Mouse (Mus musculus) lung, adult 18-20 months (tissue): ENCODE results near the gene Fgfr2.
"Not testable (repeated sequence)": the region's sequence is repeated elsewhere in the genome, so short reads cannot be mapped to it uniquely, and the experiment has no call there.

Experiments used
- DNase-seq, 2 experiments: peaks; one replicate each; pipeline ENCODE4 v3.0.0; 2022; ENCODE audit warnings: mixed read lengths in 2 of 2

Fgfr2 gene

GRCm38 (mm10) chr7:130165408-130165807 lies 2957.7 kb downstream of the Fgfr2 start:
- no peak for DNase-seq

GRCm38 (mm10) chr7:130162718-130163117 lies 2960.4 kb downstream of the Fgfr2 start:
- DNase-seq: no peak

GRCm38 (mm10) chr7:130161581-130161980 lies 2961.6 kb downstream of the Fgfr2 start:
- no peak for DNase-seq

- no peak for DNase-seq
Observed at GRCm38 (mm10) chr7:130158845-130159244, 2964.3 kb downstream of the Fgfr2 start.

- DNase-seq: no peak
Observed at GRCm38 (mm10) chr7:130153363-130153969, 2969.7 kb downstream of the Fgfr2 start.

GRCm38 (mm10) chr7:130148906-130149305 lies 2974.2 kb downstream of the Fgfr2 start:
- DNase-seq: no peak

GRCm38 (mm10) chr7:130147230-130147629 lies 2975.9 kb downstream of the Fgfr2 start:
- DNase-seq: no peak

- DNase-seq: no peak
Observed at GRCm38 (mm10) chr7:130145211-130145610, 2977.9 kb downstream of the Fgfr2 start.

GRCm38 (mm10) chr7:130143371-130143770 lies 2979.8 kb downstream of the Fgfr2 start:
- peak in 1 of 2 experiments; percentile 17 for DNase-seq

GRCm38 (mm10) chr7:130141088-130141873 lies 2981.9 kb downstream of the Fgfr2 start:
- no peak for DNase-seq

GRCm38 (mm10) chr7:130134924-130135365 lies 2988.2 kb downstream of the Fgfr2 start:
- DNase-seq: no peak

- not testable (repeated sequence) for DNase-seq
Observed at GRCm38 (mm10) chr7:130134428-130134827, 2988.7 kb downstream of the Fgfr2 start.

- DNase-seq: no peak
Observed at GRCm38 (mm10) chr7:130130226-130130625, 2992.9 kb downstream of the Fgfr2 start.

- DNase-seq: no peak
Observed at GRCm38 (mm10) chr7:130129359-130129960, 2993.7 kb downstream of the Fgfr2 start.

- DNase-seq: no peak
Observed at GRCm38 (mm10) chr7:130121507-130121906, 3001.6 kb downstream of the Fgfr2 start.

- DNase-seq: no peak
Observed at GRCm38 (mm10) chr7:130119466-130119865, 3003.7 kb downstream of the Fgfr2 start.

- no peak for DNase-seq
Observed at GRCm38 (mm10) chr7:130118726-130119125, 3004.4 kb downstream of the Fgfr2 start.

- no peak for DNase-seq
Observed at GRCm38 (mm10) chr7:130117466-130118123, 3005.6 kb downstream of the Fgfr2 start.

- peak; percentile 45 to 65 for DNase-seq
Observed at GRCm38 (mm10) chr7:130114436-130114835, 3008.7 kb downstream of the Fgfr2 start.
